Mouse (Mus musculus): ENCODE measurements around the gene Sqstm1.

Gene Sqstm1

GRCm38 (mm10) chr11:50210505-50211151, at the start of gene Sqstm1, which contains the start of gene Mgat4b:
Gene Sqstm1 (minus strand): TSS chr11:50210827.
Gene Mgat4b (plus strand): TSS chr11:50210890.
- DNase-seq (ENCODE audit: low read depth, low spot score), result no peak

DNA sequence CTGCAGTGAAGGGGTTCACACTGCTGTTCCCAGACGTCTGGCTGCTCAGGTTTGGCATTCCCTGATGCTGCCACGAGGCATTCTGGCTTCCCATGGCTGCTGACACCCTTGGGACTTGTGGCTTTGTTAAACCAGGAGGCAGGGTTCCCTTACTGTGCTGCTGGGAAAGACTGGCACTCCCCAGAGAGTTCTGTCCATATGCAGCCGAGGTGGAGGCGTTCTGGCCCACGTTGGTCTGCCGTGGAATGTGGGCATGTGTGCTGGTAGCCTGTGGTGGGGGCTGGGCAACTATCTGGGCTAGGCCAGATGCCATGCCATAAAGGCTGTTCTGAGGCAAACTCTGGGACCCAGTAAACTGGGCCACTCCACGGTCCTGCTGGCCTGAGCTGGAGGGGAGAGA, 47.7 kb upstream of the Sqstm1 start:
- no peak for DNase-seq (ENCODE audit: low read depth, low spot score)

DNA sequence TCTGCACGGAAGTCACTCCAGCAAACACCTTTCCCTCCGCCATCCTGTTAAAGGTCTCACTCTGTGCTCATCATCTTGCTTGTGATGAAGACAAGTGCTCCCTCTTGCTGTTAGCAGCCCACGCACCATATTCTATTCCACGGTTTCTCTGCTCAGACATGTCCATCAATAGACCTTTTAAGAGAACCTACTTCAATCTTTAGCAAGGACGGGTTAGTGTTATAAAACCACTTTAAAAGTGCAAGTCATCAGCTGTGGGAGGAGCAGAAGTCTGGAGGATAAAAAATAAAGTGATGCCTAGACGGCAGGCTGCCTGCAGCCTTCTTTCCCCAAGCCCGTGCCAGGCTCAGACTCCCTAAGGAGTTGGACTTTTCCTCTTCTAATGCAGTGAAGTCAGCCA, 46.0 kb upstream of the Sqstm1 start:
- no peak for DNase-seq (ENCODE audit: low read depth, low spot score)

DNA sequence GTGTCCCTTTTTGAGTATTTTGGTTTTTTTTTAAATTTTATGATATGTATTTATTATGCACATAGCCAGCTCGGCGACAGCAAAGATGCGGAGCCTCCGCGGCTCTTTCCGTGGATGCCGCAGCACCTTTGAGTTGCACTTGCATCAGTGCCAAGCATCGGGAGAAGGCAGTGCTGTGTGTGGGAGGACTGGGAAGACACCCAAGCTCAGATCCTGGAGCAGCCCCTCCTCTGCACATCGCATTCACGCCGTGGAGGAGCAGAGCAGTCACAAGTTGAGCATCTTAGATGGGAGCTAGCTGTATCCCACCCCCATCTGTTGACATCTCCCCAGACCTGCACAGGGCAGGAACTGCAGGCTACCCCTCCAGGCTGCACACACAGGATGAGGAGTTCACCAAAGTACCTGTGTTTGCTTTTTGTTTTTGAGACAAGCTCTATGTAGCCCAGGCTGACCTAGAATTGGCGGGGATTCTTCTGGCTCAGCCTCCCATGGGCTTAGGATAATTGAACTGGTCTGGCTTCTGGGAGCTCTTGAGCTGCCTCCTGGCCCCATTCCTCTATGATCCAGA, 43.5 kb upstream of the Sqstm1 start:
- no peak for DNase-seq (ENCODE audit: low read depth, low spot score)

DNA sequence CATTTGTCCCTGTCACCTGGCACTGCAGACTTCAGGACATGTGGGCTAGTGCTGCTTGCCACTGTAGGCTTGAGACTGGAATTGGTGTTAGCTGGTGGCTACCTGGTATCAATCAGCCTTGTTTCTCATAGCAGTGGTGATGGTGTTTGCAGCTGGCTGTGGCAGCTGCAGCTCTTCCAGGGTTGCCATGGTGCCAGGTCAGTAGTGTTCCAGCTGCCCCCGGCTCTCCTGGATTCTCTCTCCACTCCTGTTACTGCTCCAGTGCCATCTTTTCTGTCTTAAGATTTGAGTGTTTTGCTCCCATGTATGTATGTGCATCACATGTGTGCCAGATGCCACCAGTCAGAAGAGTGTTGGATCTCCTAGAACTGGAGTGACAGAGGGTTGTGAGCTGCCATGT, 42.8 kb upstream of the Sqstm1 start:
- DNase-seq (ENCODE audit: low read depth, low spot score), result no peak

- no peak for DNase-seq (ENCODE audit: low read depth, low spot score)
Observed at GRCm38 (mm10) chr11:50252684-50253265, 42.1 kb upstream of the Sqstm1 start.

GRCm38 (mm10) chr11:50252166-50252565, 41.5 kb upstream of the Sqstm1 start:
- DNase-seq (ENCODE audit: low read depth, low spot score), result no peak

- no peak for DNase-seq (ENCODE audit: low read depth, low spot score)
Observed at GRCm38 (mm10) chr11:50248473-50249171, 38.0 kb upstream of the Sqstm1 start.

DNA sequence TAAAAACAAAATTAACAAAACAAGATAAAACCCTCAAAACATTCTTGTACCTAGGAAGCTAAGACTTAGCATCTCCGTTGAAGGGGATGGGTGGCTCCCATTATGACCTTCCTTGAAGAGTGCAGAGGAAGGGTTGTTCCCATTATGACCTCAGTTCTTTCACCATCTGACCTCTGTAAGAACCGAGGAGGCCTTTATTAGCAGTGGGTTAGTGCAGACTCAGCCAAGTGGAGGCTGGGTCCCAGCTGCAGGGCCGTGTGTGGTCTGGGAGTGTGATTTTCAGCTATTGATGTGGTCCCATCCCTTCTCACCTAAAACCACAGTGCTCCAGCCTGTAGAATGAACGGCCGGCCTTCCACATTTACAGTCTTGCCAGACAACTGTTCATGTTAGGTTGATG, 34.6 kb upstream of the Sqstm1 start:
- no peak for DNase-seq (ENCODE audit: low read depth, low spot score)

- no peak for DNase-seq (ENCODE audit: low read depth, low spot score)
Observed at GRCm38 (mm10) chr11:50243926-50244325, 33.3 kb upstream of the Sqstm1 start.

- DNase-seq (ENCODE audit: low read depth, low spot score), result no peak
Observed at GRCm38 (mm10) chr11:50240235-50240911, 29.7 kb upstream of the Sqstm1 start.

DNA sequence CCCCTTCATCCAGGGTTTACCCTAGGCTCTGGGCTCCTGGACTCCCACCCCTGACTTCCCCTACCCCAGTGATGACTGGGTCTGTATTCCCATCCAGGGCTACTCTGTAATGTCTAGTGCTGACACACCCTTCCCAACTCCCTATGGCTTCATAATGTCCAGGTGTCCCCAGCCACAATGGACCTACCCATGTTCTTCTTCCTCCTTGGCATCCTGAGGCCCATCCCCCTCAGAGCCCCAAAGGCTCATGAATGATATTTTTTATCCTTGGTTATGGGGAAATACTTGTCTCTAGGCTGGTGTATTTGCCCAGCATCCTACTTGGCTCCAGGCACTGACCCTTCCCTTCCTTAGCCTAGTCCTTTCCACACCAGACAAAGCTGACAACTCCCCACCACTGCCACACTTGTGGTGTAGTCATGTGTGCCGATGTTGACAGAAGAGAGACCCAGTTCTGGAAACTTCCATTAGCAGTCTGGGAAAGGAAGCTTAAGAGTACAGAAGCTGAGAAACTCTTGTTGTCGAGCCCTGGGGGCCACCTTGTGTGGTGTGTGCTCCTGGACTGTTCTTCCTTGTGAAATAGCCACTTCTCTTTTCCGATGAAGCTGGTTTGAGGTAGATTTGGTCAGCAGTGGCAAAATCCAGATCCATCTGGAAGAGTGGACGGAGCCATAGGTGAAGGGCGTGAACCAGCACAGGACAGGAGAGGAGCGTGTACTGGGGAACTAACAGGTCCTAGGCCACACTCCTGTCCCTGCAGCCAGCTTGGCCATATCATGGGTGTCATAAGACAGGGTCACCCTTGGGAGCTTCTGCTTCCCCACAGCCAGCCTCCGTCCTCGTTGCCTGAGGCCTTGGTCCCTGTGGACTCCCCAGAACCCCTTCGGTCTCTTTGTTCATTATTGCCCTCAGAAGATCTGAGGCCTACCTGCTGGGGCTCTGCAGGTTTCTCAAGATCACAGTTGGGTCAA, 28.5 kb upstream of the Sqstm1 start:
- DNase-seq (ENCODE audit: low read depth, low spot score), result no peak

DNA sequence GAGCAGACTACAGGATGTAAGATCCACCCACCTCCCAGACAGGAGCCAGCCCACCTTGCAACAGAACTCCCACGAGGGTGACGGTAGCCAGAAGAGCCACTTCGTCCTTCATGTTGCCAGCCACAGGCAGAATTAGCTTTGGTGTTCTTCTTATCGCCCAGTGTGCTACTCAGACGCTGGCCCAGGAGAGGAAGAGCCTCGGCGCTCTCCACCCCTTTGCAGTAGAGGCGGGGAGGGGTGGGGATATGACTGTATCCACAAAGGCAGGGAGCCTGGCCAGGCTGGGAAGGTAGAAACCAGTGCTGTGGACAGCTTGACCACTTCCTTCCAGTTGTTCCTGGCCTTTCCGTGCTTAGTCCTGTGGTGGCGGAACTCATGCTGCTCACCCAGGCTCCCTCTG, 27.7 kb upstream of the Sqstm1 start, which contains the start of gene Ltc4s:
Gene Ltc4s (minus strand): TSS at position 293 of the 400 bp plus-strand sequence.
- no peak for DNase-seq (ENCODE audit: low read depth, low spot score)

GRCm38 (mm10) chr11:50236937-50237835, 26.6 kb upstream of the Sqstm1 start:
- DNase-seq (ENCODE audit: low read depth, low spot score), result no peak

- peak; percentile 67 for DNase-seq (ENCODE audit: low read depth, low spot score)
Observed at GRCm38 (mm10) chr11:50236540-50236936, 25.9 kb upstream of the Sqstm1 start.

DNA sequence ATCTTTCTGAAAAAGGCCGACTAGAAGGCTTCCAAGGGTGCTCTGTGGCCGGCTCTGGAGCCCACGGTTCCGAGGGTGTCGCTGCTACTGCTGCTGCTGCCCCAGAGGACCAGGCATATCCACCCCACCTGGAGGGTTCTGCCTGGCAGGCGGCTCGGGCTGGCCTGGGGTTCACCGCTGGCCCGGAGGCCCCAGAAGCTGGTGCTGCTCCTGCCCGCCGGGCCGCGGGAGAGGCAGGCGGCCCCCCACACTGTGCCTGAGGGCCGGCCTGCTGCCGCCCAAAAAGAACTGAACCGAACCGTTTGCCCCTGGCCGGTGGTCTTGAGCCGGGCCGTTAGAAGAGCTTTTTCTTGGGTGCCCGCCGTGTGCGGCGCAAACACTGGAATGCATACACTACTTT, 24.0 kb upstream of the Sqstm1 start:
- DNase-seq (ENCODE audit: low read depth, low spot score), result no peak

GRCm38 (mm10) chr11:50233993-50234392, 23.4 kb upstream of the Sqstm1 start:
- no peak for DNase-seq (ENCODE audit: low read depth, low spot score)

GRCm38 (mm10) chr11:50233022-50233421, 22.4 kb upstream of the Sqstm1 start:
- DNase-seq (ENCODE audit: low read depth, low spot score), result no peak

DNA sequence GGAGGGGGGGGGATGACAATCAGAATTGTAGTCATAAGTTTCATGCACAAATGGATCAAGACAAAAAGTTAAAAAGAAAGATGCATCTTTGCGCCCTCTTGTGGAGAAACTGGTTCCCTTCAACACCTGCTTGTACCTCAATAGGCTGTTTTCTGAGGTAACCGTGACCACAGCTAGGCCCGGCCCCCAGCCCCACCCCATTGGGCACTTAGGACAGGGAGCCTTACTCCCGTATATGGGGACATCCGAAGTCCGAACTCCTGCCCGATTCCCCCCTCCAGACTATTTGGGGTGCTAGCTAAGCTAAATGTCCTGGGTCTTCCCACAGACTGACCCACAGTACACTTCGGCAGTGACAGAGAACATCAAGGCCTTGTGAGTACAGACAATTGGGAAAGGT, 20.8 kb upstream of the Sqstm1 start:
- no peak for DNase-seq (ENCODE audit: low read depth, low spot score)

All from retina, adult 2 months (tissue).